Mouse (Mus musculus): ENCODE data around the gene Sh3rf3. TPM values are rescaled to one million over a fixed set of nuclear protein-coding genes. Genes with fewer than 3 reads are reported as not detected.
A peak's percentile ranks its signal among the peaks of the same experiment; 100 is the strongest.

Gene Sh3rf3
- polyA plus RNA-seq, 1 experiment = 0.44 TPM

GRCm38 (mm10) chr10:58810181-58810580 lies 3.0 kb upstream of the Sh3rf3 start:
- H3K4me3 ChIP-seq (ENCODE audit: low read depth, low read length) = no peak overlapping the region
- no peak overlapping the region for H3K27ac ChIP-seq (ENCODE audit: insufficient read depth, low read depth, low read length)
- no peaks in the 10 kb centered on the region for H3K36me3 ChIP-seq (ENCODE audit: control insufficient read depth, insufficient read depth, low read length)
- TF ChIP-seq CTCF (IDR thresholded peaks at IDR 0.05; ENCODE audit: extremely low read depth, insufficient read length, insufficient replicate concordance, low read depth, low read length) (no peak), POLR2A (IDR thresholded peaks at IDR 0.05; ENCODE audit: low read depth, low read length) (no peak)
- 69% methylated on average over 5 of the region's 5 CpGs for WGBS
- no peaks in the 10 kb centered on the region for H3K4me1 ChIP-seq (ENCODE audit: control insufficient read depth, insufficient read depth, insufficient read length, low read length)
- H3K27me3 ChIP-seq (ENCODE audit: control insufficient read depth, insufficient read depth, low read length) = peaks cover 12% of the 10 kb centered on the region; the same call in 1 of the 2 replicates

DNA sequence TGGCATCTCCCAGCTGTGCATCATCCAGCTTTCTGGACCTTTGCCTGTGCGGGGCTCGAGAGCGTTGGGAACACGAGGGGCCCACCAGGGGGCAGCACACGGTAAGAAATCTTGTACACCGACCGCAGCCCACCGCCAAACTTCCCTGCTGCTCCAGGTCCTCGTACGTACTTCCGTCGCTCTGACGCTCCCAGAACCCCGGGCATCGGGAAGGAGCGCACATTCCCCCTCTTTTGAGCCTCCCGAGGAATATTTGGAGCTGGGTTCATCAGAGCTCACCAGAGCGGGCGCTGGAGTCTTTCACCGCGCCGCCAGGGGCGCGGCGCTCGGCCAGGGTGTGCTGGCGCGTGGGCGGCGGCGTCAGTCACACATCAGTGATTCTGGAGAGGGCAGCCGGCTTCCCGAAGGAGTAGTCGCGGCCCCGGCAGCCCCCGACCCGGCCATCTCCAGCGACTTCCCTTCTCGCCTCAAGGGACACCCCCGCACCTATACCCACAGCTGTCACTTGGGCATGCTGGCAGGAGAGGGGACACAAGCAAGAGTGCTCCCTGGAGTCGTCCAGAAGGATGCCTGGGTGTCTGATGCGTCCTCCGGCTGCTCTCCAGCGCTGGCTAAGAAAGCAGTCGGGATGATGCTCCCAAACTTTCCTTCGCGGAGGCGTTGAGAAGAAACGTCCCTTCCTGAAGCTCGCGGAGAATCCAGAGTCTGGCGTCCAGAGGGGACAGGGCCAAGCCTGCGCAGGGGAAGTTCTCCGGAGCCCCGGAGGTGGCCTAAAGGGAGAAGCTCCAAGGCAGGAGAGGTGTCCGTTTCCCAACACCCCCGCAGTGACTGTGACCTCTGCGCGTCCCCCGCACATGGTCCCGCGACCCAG lies 714 bp upstream of the Sh3rf3 start:
- WGBS = 1% methylated on average over 63 of the region's 63 CpGs
- H3K4me3 ChIP-seq (ENCODE audit: low read depth, low read length) = peak overlapping the region; percentile 57
- no peaks in the 10 kb centered on the region for H3K36me3 ChIP-seq (ENCODE audit: control insufficient read depth, insufficient read depth, low read length)
- H3K27ac ChIP-seq (ENCODE audit: insufficient read depth, low read depth, low read length) = no peak overlapping the region
- TF ChIP-seq CTCF (IDR thresholded peaks at IDR 0.05; ENCODE audit: extremely low read depth, insufficient read length, insufficient replicate concordance, low read depth, low read length) (peak; percentile 65; the same call in 1 of the 2 replicates), POLR2A (IDR thresholded peaks at IDR 0.05; ENCODE audit: low read depth, low read length) (no peak)
- H3K4me1 ChIP-seq (ENCODE audit: control insufficient read depth, insufficient read depth, insufficient read length, low read length) = no peaks in the 10 kb centered on the region
- peaks cover 12% of the 10 kb centered on the region; the same call in 1 of the 2 replicates for H3K27me3 ChIP-seq (ENCODE audit: control insufficient read depth, insufficient read depth, low read length)

GRCm38 (mm10) chr10:58813801-58814191 lies 637 bp downstream of the Sh3rf3 start:
- no peak overlapping the region for H3K27ac ChIP-seq (ENCODE audit: insufficient read depth, low read depth, low read length)
- TF ChIP-seq POLR2A (IDR thresholded peaks at IDR 0.05; ENCODE audit: low read depth, low read length) = no peak
- no peak for TF ChIP-seq CTCF (IDR thresholded peaks at IDR 0.05; ENCODE audit: extremely low read depth, insufficient read length, insufficient replicate concordance, low read depth, low read length)
- 2% methylated on average over 35 of the region's 35 CpGs for WGBS
- no peaks in the 10 kb centered on the region for H3K4me1 ChIP-seq (ENCODE audit: control insufficient read depth, insufficient read depth, insufficient read length, low read length)
- no peaks in the 10 kb centered on the region for H3K36me3 ChIP-seq (ENCODE audit: control insufficient read depth, insufficient read depth, low read length)
- H3K4me3 ChIP-seq (ENCODE audit: low read depth, low read length) = peak overlapping the region; percentile 57
- peaks cover 12% of the 10 kb centered on the region; the same call in 1 of the 2 replicates for H3K27me3 ChIP-seq (ENCODE audit: control insufficient read depth, insufficient read depth, low read length)

DNA sequence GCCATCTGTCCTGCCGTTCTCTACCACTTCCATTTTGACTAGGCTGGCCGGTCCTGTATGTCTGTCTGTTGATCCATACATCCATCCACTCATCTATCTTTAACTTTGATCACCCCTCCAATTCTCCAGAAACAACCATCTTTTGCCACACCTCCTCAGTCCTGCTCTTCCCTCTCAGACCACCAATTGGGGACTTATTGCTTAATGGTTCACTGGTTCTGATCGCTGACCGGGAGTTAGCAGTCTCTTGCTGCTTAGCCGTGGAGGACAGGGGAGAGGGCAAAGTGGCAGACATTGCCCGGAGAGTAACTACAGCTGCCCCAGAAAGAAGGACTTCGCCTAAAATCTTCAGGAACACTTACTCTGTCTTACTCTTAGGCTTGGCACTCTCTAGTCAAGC lies 1.3 kb downstream of the Sh3rf3 start:
- no peak for TF ChIP-seq CTCF (IDR thresholded peaks at IDR 0.05; ENCODE audit: extremely low read depth, insufficient read length, insufficient replicate concordance, low read depth, low read length)
- TF ChIP-seq POLR2A (IDR thresholded peaks at IDR 0.05; ENCODE audit: low read depth, low read length) = no peak
- Histone ChIP-seq H3K36me3 (ENCODE audit: control insufficient read depth, insufficient read depth, low read length) (no peaks in the 10 kb centered on the region), H3K27ac (ENCODE audit: insufficient read depth, low read depth, low read length) (no peak overlapping the region), H3K27me3 (ENCODE audit: control insufficient read depth, insufficient read depth, low read length) (peaks cover 12% of the 10 kb centered on the region; the same call in 1 of the 2 replicates), H3K4me3 (ENCODE audit: low read depth, low read length) (no peak overlapping the region), H3K4me1 (ENCODE audit: control insufficient read depth, insufficient read depth, insufficient read length, low read length) (no peaks in the 10 kb centered on the region)
- WGBS = 66% methylated on average over 7 of the region's 7 CpGs

DNA sequence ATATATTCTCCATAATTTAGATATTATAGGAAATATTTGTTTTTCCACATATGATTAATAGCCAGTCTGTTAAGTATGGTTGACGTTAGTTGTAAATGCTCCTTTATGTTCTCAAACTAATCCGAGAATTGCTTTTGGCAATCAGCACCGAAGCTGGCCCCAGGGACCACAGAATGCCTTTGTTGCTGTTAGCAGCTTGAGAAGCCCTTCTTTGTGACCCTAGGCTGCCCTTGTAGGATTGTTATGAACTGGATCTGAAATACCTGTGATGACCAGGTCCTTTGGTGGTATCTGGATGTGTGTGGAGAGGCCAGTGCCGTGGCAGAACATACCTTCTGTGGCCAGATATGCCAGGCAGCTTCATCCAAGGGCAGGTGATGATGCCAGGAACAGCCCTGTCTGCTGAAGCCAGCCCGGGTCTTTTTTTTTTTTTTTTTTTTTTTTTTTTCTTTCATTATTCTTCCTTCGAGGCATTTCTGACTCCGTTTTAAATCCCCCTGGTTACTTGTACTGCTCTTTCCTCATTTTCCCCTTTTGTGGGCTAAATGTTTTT lies 10.9 kb downstream of the Sh3rf3 start:
- Histone ChIP-seq H3K4me3 (ENCODE audit: low read depth, low read length) (no peak overlapping the region), H3K36me3 (ENCODE audit: control insufficient read depth, insufficient read depth, low read length) (no peaks in the 10 kb centered on the region), H3K27ac (ENCODE audit: insufficient read depth, low read depth, low read length) (no peak overlapping the region), H3K27me3 (ENCODE audit: control insufficient read depth, insufficient read depth, low read length) (no peaks in the 10 kb centered on the region), H3K4me1 (ENCODE audit: control insufficient read depth, insufficient read depth, insufficient read length, low read length) (no peaks in the 10 kb centered on the region)
- 62% methylated on average over 7 of the region's 7 CpGs for WGBS
- TF ChIP-seq CTCF (IDR thresholded peaks at IDR 0.05; ENCODE audit: extremely low read depth, insufficient read length, insufficient replicate concordance, low read depth, low read length) (no peak), POLR2A (IDR thresholded peaks at IDR 0.05; ENCODE audit: low read depth, low read length) (no peak)

DNA sequence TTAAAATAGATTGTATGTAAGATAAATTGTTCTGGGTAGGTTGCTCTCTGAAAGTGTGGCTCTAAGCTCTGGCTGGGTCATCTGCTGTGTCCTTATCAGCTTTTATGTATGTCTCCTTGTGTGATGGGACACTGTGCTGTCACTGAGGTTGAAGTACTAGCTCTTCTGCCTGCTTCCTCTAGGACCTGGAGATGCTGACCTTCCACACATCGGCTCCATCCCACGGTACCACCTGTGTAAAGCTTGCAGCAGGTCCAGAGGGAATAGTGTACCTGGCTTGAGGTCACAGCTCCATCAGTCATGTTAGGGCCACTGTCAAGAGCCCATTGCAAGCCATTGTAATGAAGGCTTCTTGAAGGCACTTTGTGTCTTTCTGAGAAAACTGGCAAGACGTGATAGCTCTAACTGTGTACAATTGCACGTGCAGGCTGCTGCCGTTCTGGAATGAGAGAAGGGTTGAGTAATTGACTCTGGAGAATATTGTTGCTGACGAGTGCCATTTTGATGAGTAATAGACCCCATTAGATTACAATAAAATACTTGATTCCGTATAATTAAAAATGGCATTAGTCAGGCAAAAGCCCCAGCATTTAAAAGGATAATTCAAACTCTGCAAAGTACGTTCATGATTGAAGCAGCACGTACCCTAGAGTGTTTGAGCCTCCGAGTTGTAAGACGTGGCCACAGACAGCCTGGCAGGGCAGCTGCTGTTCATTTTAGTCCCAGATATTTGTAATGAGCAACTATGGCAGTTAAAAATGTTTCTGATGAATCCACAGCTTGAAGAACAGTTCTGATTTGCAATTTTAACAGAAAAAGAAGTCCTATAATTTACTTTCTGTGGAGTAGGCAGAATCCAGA lies 16.3 kb downstream of the Sh3rf3 start:
- TF ChIP-seq POLR2A (IDR thresholded peaks at IDR 0.05; ENCODE audit: low read depth, low read length) = no peak
- TF ChIP-seq CTCF (IDR thresholded peaks at IDR 0.05; ENCODE audit: extremely low read depth, insufficient read length, insufficient replicate concordance, low read depth, low read length) = no peak
- no peak overlapping the region for H3K27ac ChIP-seq (ENCODE audit: insufficient read depth, low read depth, low read length)
- H3K36me3 ChIP-seq (ENCODE audit: control insufficient read depth, insufficient read depth, low read length) = no peaks in the 10 kb centered on the region
- no peaks in the 10 kb centered on the region for H3K4me1 ChIP-seq (ENCODE audit: control insufficient read depth, insufficient read depth, insufficient read length, low read length)
- H3K4me3 ChIP-seq (ENCODE audit: low read depth, low read length) = no peak overlapping the region
- no peaks in the 10 kb centered on the region for H3K27me3 ChIP-seq (ENCODE audit: control insufficient read depth, insufficient read depth, low read length)
- WGBS = 85% methylated on average over 11 of the region's 11 CpGs

Measured in small intestine, adult 2 months (tissue).